ENCODE assay signal across 19 mouse cellular contexts in genomic region chr11:59313944-59314343, GRCm38 (mm10). TPM values are rescaled to one million over a fixed set of nuclear protein-coding genes. Genes with fewer than 3 reads are reported as not detected.
DNase-seq lines count a peak whose midpoint lies in the region; ATAC-seq lines count a peak whose summit lies in the region.
"Had no signal": no experiment of that assay in that cellular context is flagged by ENCODE, and none has a peak within 500 bp of the region (broad histone marks: within the 10 kb centered on the region; RNA-seq: fewer than 3 reads in every experiment).

No protein-coding gene starts in this region.

- no peaks in the 10 kb centered on the region for H3K36me3 ChIP-seq in hindbrain, embryonic 16.5 days (ENCODE audit: control insufficient read depth, insufficient read depth, low read length)
- H3K36me3 ChIP-seq: midbrain, embryonic 12.5 days; neural tube, embryonic 15.5 days had no signal

- peak; percentile 63 for DNase-seq in gastrocnemius, postnatal 10 days
- no peak for DNase-seq in gastrocnemius, postnatal 4 days (ENCODE audit: low spot score in 2 of 2)
- DNase-seq in left cerebral cortex, postnatal 4 days = peak; percentile 62
- no peak for DNase-seq in left cerebral cortex, adult 8-10 months (ENCODE audit: low spot score in 2 of 2)
- DNase-seq in Muller cell, postnatal 12 days (ENCODE audit: inconsistent ontology term) = peak; percentile 82
- DNase-seq in adrenal gland, adult 8-10 months = no peak
- DNase-seq in urinary bladder, postnatal 10 days (ENCODE audit: low spot score) = no peak
- DNase-seq: cerebellum, postnatal 36 days; forebrain, postnatal 0 days; heart, adult 18-20 months; kidney, adult 8-10 months; right cerebral cortex, postnatal 25 days; thymus, postnatal 14 days had no signal

- ATAC-seq in hindbrain, embryonic 16.5 days = peak; percentile 49
- ATAC-seq: forebrain, postnatal 0 days had no signal

- no peak overlapping the region for H3K9ac ChIP-seq in hindbrain, embryonic 16.5 days (ENCODE audit: low read depth, low read length)
- H3K9ac ChIP-seq: forebrain, postnatal 0 days; midbrain, embryonic 12.5 days; neural tube, embryonic 15.5 days had no signal

- H3K9me3 ChIP-seq in hindbrain, embryonic 16.5 days (ENCODE audit: control insufficient read depth, low read length) = no peaks in the 10 kb centered on the region
- H3K9me3 ChIP-seq: midbrain, embryonic 12.5 days; neural tube, embryonic 15.5 days had no signal

- no peak overlapping the region for H3K27ac ChIP-seq in hindbrain, embryonic 16.5 days (ENCODE audit: low read depth, low read length)
- H3K27ac ChIP-seq: midbrain, embryonic 12.5 days; neural tube, embryonic 15.5 days had no signal

- intact Hi-C loops in left cerebral cortex, postnatal 4 days (cut with DNase I) = no loop called here

- H3K4me1 ChIP-seq in hindbrain, embryonic 16.5 days (ENCODE audit: control insufficient read depth, insufficient read depth, low read depth, low read length) = peaks cover 15% of the 10 kb centered on the region

- H3K4me2 ChIP-seq in hindbrain, embryonic 16.5 days (ENCODE audit: low read length) = no peak overlapping the region
- H3K4me2 ChIP-seq: liver, embryonic 11.5 days; midbrain, embryonic 12.5 days; neural tube, embryonic 15.5 days had no signal

- H3K27me3 ChIP-seq in hindbrain, embryonic 16.5 days (replicated peaks; ENCODE audit: control insufficient read depth, insufficient read depth, low read length) = peaks cover 8% of the 10 kb centered on the region

- 59% methylated on average over 9 of the region's 11 CpGs for WGBS in hindbrain, embryonic 16.5 days

- H3K4me3 ChIP-seq in hindbrain, embryonic 16.5 days (ENCODE audit: low read length) = no peak overlapping the region
- H3K4me3 ChIP-seq: midbrain, embryonic 12.5 days; neural tube, embryonic 15.5 days had no signal

RNA-seq across cellular contexts. Expression of gene Wnt9a, which starts 7.2 kb away (rescaled TPM):
- 10 to 100 TPM; 11.1 to 11.8 TPM for total RNA-seq in gastrocnemius, postnatal 10 days (2021)
- total RNA-seq in gastrocnemius, postnatal 4 days (2021) = 10 to 100 TPM; 12.8 to 15.4 TPM
- total RNA-seq in left cerebral cortex, postnatal 4 days (2021) = 1 to 10 TPM; 3.4 to 4.3 TPM
- 10 to 100 TPM; 14.1 to 15.6 (median 14.9) TPM for total RNA-seq in left cerebral cortex, adult 8-10 months (2022)
- polyA plus RNA-seq in hindbrain, embryonic 16.5 days (2015; fragmentation: Nextera tagmentation; extraction: Ambion mirVana) = 3.1 and 3.5 TPM in 2 replicates
- total RNA-seq in adrenal gland, adult 8-10 months (2022) = 1 to 10 TPM; 1.2 to 1.5 (median 1.5) TPM

RNA-seq across cellular contexts. Expression of gene Wnt3a, which starts 23.4 kb away (rescaled TPM):
- not detected for total RNA-seq in gastrocnemius, postnatal 10 days (2021)
- not detected for total RNA-seq in gastrocnemius, postnatal 4 days (2021)
- total RNA-seq in left cerebral cortex, postnatal 4 days (2021) = not detected
- not detected for total RNA-seq in left cerebral cortex, adult 8-10 months (2022)
- polyA plus RNA-seq in hindbrain, embryonic 16.5 days (2015; fragmentation: Nextera tagmentation; extraction: Ambion mirVana) = 0.45 and 0.77 TPM in 2 replicates
- total RNA-seq in adrenal gland, adult 8-10 months (2022) = not detected
- total RNA-seq: heart, adult 18-20 months; layer of hippocampus, postnatal 10 days had no signal
- polyA plus RNA-seq: heart, postnatal 0 days; liver, embryonic 11.5 days had no signal

Comparison
In these comparisons a context has a peak if more than half of its experiments do, and no peak if none do; other contexts are left out.
1. DNase-seq: peak in gastrocnemius, postnatal 10 days (single experiment), left cerebral cortex, postnatal 4 days (single experiment) and Muller cell, postnatal 12 days (single experiment); none in gastrocnemius, postnatal 4 days (0 of 2), left cerebral cortex, adult 8-10 months (0 of 2), adrenal gland, adult 8-10 months (single experiment) and urinary bladder, postnatal 10 days (single experiment).